Mouse (Mus musculus): Measurements from ENCODE around the gene Mctp2.

Gene Mctp2

GRCm38 (mm10) chr7:72306382-72306841 lies at the start of gene Mctp2:
Gene Mctp2 (minus strand): TSS chr7:72306608.
- DNase-seq (ENCODE audit: low spot score in 2 of 2) = peak; percentile 72 to 73

GRCm38 (mm10) chr7:72345901-72346300 lies 39.5 kb upstream of the Mctp2 start:
- DNase-seq (ENCODE audit: low spot score in 2 of 2) = no peak

- peak in 1 of 2 experiments; percentile 6 for DNase-seq (ENCODE audit: low spot score in 2 of 2)
Measured at GRCm38 (mm10) chr7:72343751-72344150, 37.3 kb upstream of the Mctp2 start.

- peak in 1 of 2 experiments; percentile 13 for DNase-seq (ENCODE audit: low spot score in 2 of 2)
Measured at GRCm38 (mm10) chr7:72342822-72343221, 36.4 kb upstream of the Mctp2 start.

- no peak for DNase-seq (ENCODE audit: low spot score in 2 of 2)
Measured at GRCm38 (mm10) chr7:72325961-72326360, 19.6 kb upstream of the Mctp2 start.

GRCm38 (mm10) chr7:72320906-72321305 lies 14.5 kb upstream of the Mctp2 start:
- no peak for DNase-seq (ENCODE audit: low spot score in 2 of 2)

- no peak for DNase-seq (ENCODE audit: low spot score in 2 of 2)
Measured at GRCm38 (mm10) chr7:72320441-72320840, 14.0 kb upstream of the Mctp2 start.

- no peak for DNase-seq (ENCODE audit: low spot score in 2 of 2)
Measured at GRCm38 (mm10) chr7:72314395-72315060, 8.1 kb upstream of the Mctp2 start.

- DNase-seq (ENCODE audit: low spot score in 2 of 2) = no peak
Measured at GRCm38 (mm10) chr7:72313908-72314307, 7.5 kb upstream of the Mctp2 start.

- DNase-seq (ENCODE audit: low spot score in 2 of 2) = no peak
Measured at GRCm38 (mm10) chr7:72311582-72311981, 5.2 kb upstream of the Mctp2 start.

GRCm38 (mm10) chr7:72308078-72308477 lies 1.7 kb upstream of the Mctp2 start:
- DNase-seq (ENCODE audit: low spot score in 2 of 2) = peak in 1 of 2 experiments; percentile 8

- DNase-seq (ENCODE audit: low spot score in 2 of 2) = peak in 1 of 2 experiments; percentile 12
Measured at GRCm38 (mm10) chr7:72306847-72307246, 439 bp upstream of the Mctp2 start.

GRCm38 (mm10) chr7:72305971-72306370 lies 437 bp downstream of the Mctp2 start:
- DNase-seq (ENCODE audit: low spot score in 2 of 2) = no peak

GRCm38 (mm10) chr7:72301667-72302066 lies 4.7 kb downstream of the Mctp2 start:
- peak in 1 of 2 experiments; percentile 25 for DNase-seq (ENCODE audit: low spot score in 2 of 2)

GRCm38 (mm10) chr7:72299726-72300125 lies 6.7 kb downstream of the Mctp2 start:
- DNase-seq (ENCODE audit: low spot score in 2 of 2) = no peak

- DNase-seq (ENCODE audit: low spot score in 2 of 2) = no peak
Measured at GRCm38 (mm10) chr7:72297013-72297412, 9.4 kb downstream of the Mctp2 start.

- DNase-seq (ENCODE audit: low spot score in 2 of 2) = no peak
Measured at GRCm38 (mm10) chr7:72296171-72296570, 10.2 kb downstream of the Mctp2 start.

- no peak for DNase-seq (ENCODE audit: low spot score in 2 of 2)
Measured at GRCm38 (mm10) chr7:72294886-72295285, 11.5 kb downstream of the Mctp2 start.

GRCm38 (mm10) chr7:72293784-72294538 lies 12.4 kb downstream of the Mctp2 start:
- no peak for DNase-seq (ENCODE audit: low spot score in 2 of 2)

GRCm38 (mm10) chr7:72292232-72292913 lies 14.0 kb downstream of the Mctp2 start:
- DNase-seq (ENCODE audit: low spot score in 2 of 2) = no peak

- peak; percentile 45 to 48 for DNase-seq (ENCODE audit: low spot score in 2 of 2)
Measured at GRCm38 (mm10) chr7:72280721-72281120, 25.7 kb downstream of the Mctp2 start.

GRCm38 (mm10) chr7:72278412-72278811 lies 28.0 kb downstream of the Mctp2 start:
- no peak for DNase-seq (ENCODE audit: low spot score in 2 of 2)

Data from thymus, postnatal 10 days (tissue).